Mouse (Mus musculus) cerebellum, adult (tissue): ENCODE data around the gene Olfr784.
"Not testable (repeated sequence)": the region's sequence is repeated elsewhere in the genome, so short reads cannot be mapped to it uniquely, and the experiment has no call there.

Experiments used
- ATAC-seq: cut with Nextera tagmentation; 2 replicates; pipeline ENCODE4 v1.9.2; 2017; ENCODE audit warnings: mild to moderate bottlenecking, moderate library complexity, mixed read lengths; ENCODE audit not compliant: insufficient number of reproducible peaks, low FRiP score, low TSS enrichment

Olfr784 gene

DNA sequence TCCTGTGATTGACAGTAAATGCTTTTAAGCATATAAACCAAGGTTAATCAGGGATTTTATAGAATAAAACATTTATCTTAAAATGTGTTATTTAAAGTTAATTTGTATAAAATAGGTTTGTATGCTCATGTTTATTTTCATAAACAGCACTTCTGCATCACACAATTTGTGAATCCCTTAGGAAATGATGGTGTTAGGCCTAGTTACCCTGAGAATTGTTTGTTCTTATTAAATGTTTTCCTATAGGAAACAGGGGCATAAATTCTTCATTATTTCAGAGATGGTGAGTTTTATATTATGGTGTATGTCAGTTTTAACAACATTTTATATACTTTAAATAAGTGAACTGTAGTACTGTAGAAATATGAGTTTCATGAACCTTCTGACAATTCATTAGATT lies at the start of gene Olfr784:
Gene Olfr784 (plus strand): TSS at position 301 of the 400 bp plus-strand sequence.
- no peak for ATAC-seq

GRCm38 (mm10) chr10:129348550-129348949 lies 35.3 kb upstream of the Olfr784 start, which contains the start of gene Olfr782:
TSS of gene Olfr782 (plus strand) at chr10:129348850.
- ATAC-seq: no peak

DNA sequence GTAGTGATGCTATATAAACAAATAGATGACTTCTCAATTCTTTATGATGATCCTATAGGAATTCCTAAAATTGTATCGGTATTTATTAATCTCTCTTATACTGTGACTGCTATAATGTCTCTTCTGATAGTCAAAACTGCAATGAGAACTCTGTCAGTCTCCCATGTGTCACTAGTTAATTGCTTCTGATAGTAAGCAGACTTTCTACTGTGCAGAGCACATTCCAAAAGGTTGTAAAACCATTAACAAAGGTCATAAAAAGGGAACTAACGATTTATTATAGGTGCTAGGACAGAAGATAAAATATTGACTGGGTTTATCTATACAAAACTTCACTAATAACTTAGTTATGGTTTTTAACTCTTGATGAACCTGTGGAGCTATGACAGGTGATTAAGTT lies 31.4 kb upstream of the Olfr784 start:
- not testable (repeated sequence) for ATAC-seq

DNA sequence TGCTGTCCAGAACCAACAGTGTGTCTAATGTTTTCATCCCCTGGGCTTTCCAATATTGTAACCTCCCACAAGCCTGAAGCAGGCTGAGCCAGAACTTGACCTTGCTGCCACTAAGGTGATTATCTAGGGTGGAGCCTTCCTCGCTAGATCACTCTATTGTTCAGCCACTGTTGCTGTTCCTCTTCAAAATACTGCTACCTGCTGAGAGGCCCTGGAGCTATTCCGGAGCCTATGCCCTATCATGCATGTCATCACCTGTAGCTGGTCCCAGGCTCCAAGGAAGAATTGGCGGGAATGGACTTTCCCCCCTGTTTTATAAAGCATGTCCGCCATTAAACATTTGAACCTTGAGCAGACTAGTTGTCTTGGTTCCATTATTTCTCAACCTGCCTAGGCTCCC lies 27.4 kb upstream of the Olfr784 start:
- not testable (repeated sequence) for ATAC-seq

- no peak for ATAC-seq
These were observed 26.6 kb upstream of the Olfr784 start for GRCm38 (mm10) chr10:129357307-129357706.

DNA sequence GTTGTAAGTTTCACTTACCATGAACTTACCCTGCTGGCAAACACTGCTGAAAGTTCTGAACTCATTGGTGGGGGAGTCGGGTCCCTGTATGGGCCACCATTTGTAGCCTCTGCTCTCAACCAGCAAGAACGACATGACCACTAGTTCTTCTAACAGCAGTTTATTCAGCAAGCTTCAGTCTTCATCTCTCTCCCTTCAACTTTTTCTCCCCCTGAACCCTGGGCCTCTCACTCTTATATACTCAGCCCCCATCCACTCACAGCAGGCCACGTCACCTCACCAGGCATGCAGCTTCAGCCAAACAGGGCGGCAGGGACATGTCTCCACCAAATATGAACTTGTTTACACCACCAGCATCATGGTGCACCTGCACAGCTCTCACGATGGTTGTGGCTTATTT lies 9.8 kb upstream of the Olfr784 start:
- not testable (repeated sequence) for ATAC-seq

- no peak for ATAC-seq
These were observed 17.0 kb downstream of the Olfr784 start for GRCm38 (mm10) chr10:129400892-129401291.

GRCm38 (mm10) chr10:129405126-129405525 lies 21.2 kb downstream of the Olfr784 start, which contains the start of gene Olfr785:
TSS of gene Olfr785 (plus strand) at chr10:129405426.
- ATAC-seq: no peak

- no peak for ATAC-seq
These were observed 43.1 kb downstream of the Olfr784 start, which contains the start of gene Olfr786 for GRCm38 (mm10) chr10:129427006-129427405. TSS of gene Olfr786 (plus strand) at chr10:129427306.
